Mouse (Mus musculus) bone marrow, adult 2 months (tissue): ENCODE measurements around the gene Dnal4.

Experiments
- CTCF ChIP-seq: fragments of 200-500 bp; IDR thresholded peaks from 2 replicates; pipeline ENCODE4 v1.5.1; 2011; ENCODE audit warnings: low read length, control low read depth; ENCODE audit not compliant: control insufficient read depth, insufficient read depth
- POLR2A ChIP-seq: fragments of 200-500 bp; IDR thresholded peaks from 2 replicates; pipeline ENCODE4 v1.6.1; 2011; ENCODE audit warnings: low read depth, mild to moderate bottlenecking, control low read depth, low read length, borderline replicate concordance; ENCODE audit not compliant: control insufficient read depth

GRCm38 (mm10) chr15:79787815-79788214, 10.2 kb upstream of the Dnal4 start:
- TF ChIP-seq POLR2A (no peak), CTCF (no peak)
